Mouse (Mus musculus): ENCODE measurements around the gene Gm20696. TPM values are rescaled to one million over a fixed set of nuclear protein-coding genes. Genes with fewer than 3 reads are reported as not detected.

Gene Gm20696
- polyA plus RNA-seq, 1 experiment from 2014 or later = 6.0 TPM

GRCm38 (mm10) chr6:99285026-99285425 lies 381.6 kb downstream of the Gm20696 start:
- Histone ChIP-seq H3K36me3 (ENCODE audit: control insufficient read depth, insufficient read depth, low read length) (no peaks in the 10 kb centered on the region), H3K4me1 (replicated peaks; ENCODE audit: control insufficient read depth, insufficient read depth, low read length) (0 out of 2 replicates have a peak, but pooled peaks cover 2% of the 10 kb centered on the region), H3K27ac (ENCODE audit: low read depth, low read length) (no peak overlapping the region), H3K27me3 (ENCODE audit: control insufficient read depth, insufficient read depth, low read length) (no peaks in the 10 kb centered on the region), H3K4me2 (replicated peaks; ENCODE audit: low read depth, low read length) (no peak overlapping the region), H3K9me3 (ENCODE audit: control insufficient read depth, low read length) (no peaks in the 10 kb centered on the region), H3K4me3 (ENCODE audit: low read depth, low read length) (no peak overlapping the region), H3K9ac (ENCODE audit: low read depth, low read length) (no peak overlapping the region)
- ATAC-seq (ENCODE audit: low FRiP score) (no peak), DNase-seq (ENCODE audit: low spot score) (no peak)
- 65% methylated on average over 3 of the region's 3 CpGs for WGBS

GRCm38 (mm10) chr6:99284019-99284418 lies 382.6 kb downstream of the Gm20696 start:
- 85% methylated on average over 4 of the region's 4 CpGs for WGBS
- no peak overlapping the region for H3K4me3 ChIP-seq (ENCODE audit: low read depth, low read length)
- H3K36me3 ChIP-seq (ENCODE audit: control insufficient read depth, insufficient read depth, low read length) = no peaks in the 10 kb centered on the region
- H3K4me1 ChIP-seq (replicated peaks; ENCODE audit: control insufficient read depth, insufficient read depth, low read length) = 0 out of 2 replicates have a peak, but pooled peaks cover 2% of the 10 kb centered on the region
- H3K9ac ChIP-seq (ENCODE audit: low read depth, low read length) = no peak overlapping the region
- H3K27ac ChIP-seq (ENCODE audit: low read depth, low read length) = no peak overlapping the region
- no peaks in the 10 kb centered on the region for H3K27me3 ChIP-seq (ENCODE audit: control insufficient read depth, insufficient read depth, low read length)
- H3K4me2 ChIP-seq (replicated peaks; ENCODE audit: low read depth, low read length) = no peak overlapping the region
- H3K9me3 ChIP-seq (ENCODE audit: control insufficient read depth, low read length) = no peaks in the 10 kb centered on the region
- no peak for ATAC-seq (ENCODE audit: low FRiP score)
- DNase-seq (ENCODE audit: low spot score) = no peak

- H3K36me3 ChIP-seq (ENCODE audit: control insufficient read depth, insufficient read depth, low read length) = no peaks in the 10 kb centered on the region
- 47% methylated on average over 15 of the region's 15 CpGs for WGBS
- H3K4me3 ChIP-seq (ENCODE audit: low read depth, low read length) = no peak overlapping the region
Measured at GRCm38 (mm10) chr6:99282866-99283657, 383.5 kb downstream of the Gm20696 start.

GRCm38 (mm10) chr6:99281433-99281832 lies 385.2 kb downstream of the Gm20696 start:
- WGBS = 95% methylated on average over 9 of the region's 9 CpGs
- Histone ChIP-seq H3K9me3 (ENCODE audit: control insufficient read depth, low read length) (no peaks in the 10 kb centered on the region), H3K27me3 (ENCODE audit: control insufficient read depth, insufficient read depth, low read length) (no peaks in the 10 kb centered on the region), H3K36me3 (ENCODE audit: control insufficient read depth, insufficient read depth, low read length) (no peaks in the 10 kb centered on the region), H3K4me2 (replicated peaks; ENCODE audit: low read depth, low read length) (no peak overlapping the region), H3K4me3 (ENCODE audit: low read depth, low read length) (no peak overlapping the region), H3K27ac (ENCODE audit: low read depth, low read length) (no peak overlapping the region), H3K9ac (ENCODE audit: low read depth, low read length) (no peak overlapping the region), H3K4me1 (replicated peaks; ENCODE audit: control insufficient read depth, insufficient read depth, low read length) (0 out of 2 replicates have a peak, but pooled peaks cover 2% of the 10 kb centered on the region)
- ATAC-seq (ENCODE audit: low FRiP score) (no peak), DNase-seq (ENCODE audit: low spot score) (no peak)

More at GRCm38 (mm10) chr6:99282866-99283657, 383.5 kb downstream of the Gm20696 start:
- Histone ChIP-seq H3K9me3 (ENCODE audit: control insufficient read depth, low read length) (no peaks in the 10 kb centered on the region), H3K9ac (ENCODE audit: low read depth, low read length) (no peak overlapping the region), H3K4me2 (replicated peaks; ENCODE audit: low read depth, low read length) (no peak overlapping the region), H3K4me1 (replicated peaks; ENCODE audit: control insufficient read depth, insufficient read depth, low read length) (0 out of 2 replicates have a peak, but pooled peaks cover 2% of the 10 kb centered on the region), H3K27ac (ENCODE audit: low read depth, low read length) (no peak overlapping the region), H3K27me3 (ENCODE audit: control insufficient read depth, insufficient read depth, low read length) (no peaks in the 10 kb centered on the region)
- DNase-seq (ENCODE audit: low spot score) = peak; percentile 15
- ATAC-seq (ENCODE audit: low FRiP score) = 0 out of 2 replicates have a peak, but pooled peaks have one; percentile 19

- ATAC-seq (ENCODE audit: low FRiP score) (no peak), DNase-seq (ENCODE audit: low spot score) (no peak)
- Histone ChIP-seq H3K4me3 (ENCODE audit: low read depth, low read length) (no peak overlapping the region), H3K36me3 (ENCODE audit: control insufficient read depth, insufficient read depth, low read length) (no peaks in the 10 kb centered on the region), H3K9ac (ENCODE audit: low read depth, low read length) (no peak overlapping the region), H3K27ac (ENCODE audit: low read depth, low read length) (no peak overlapping the region), H3K4me2 (replicated peaks; ENCODE audit: low read depth, low read length) (no peak overlapping the region), H3K4me1 (replicated peaks; ENCODE audit: control insufficient read depth, insufficient read depth, low read length) (0 out of 2 replicates have a peak, but pooled peaks cover 2% of the 10 kb centered on the region), H3K9me3 (ENCODE audit: control insufficient read depth, low read length) (no peaks in the 10 kb centered on the region), H3K27me3 (ENCODE audit: control insufficient read depth, insufficient read depth, low read length) (no peaks in the 10 kb centered on the region)
- 85% methylated on average over 5 of the region's 5 CpGs for WGBS
Measured at GRCm38 (mm10) chr6:99280619-99281018, 386.0 kb downstream of the Gm20696 start.

GRCm38 (mm10) chr6:99277251-99277650 lies 389.3 kb downstream of the Gm20696 start:
- H3K4me1 ChIP-seq (replicated peaks; ENCODE audit: control insufficient read depth, insufficient read depth, low read length) = no peaks in the 10 kb centered on the region
- H3K9me3 ChIP-seq (ENCODE audit: control insufficient read depth, low read length) = no peaks in the 10 kb centered on the region
- no peak overlapping the region for H3K4me2 ChIP-seq (replicated peaks; ENCODE audit: low read depth, low read length)
- H3K9ac ChIP-seq (ENCODE audit: low read depth, low read length) = no peak overlapping the region
- H3K4me3 ChIP-seq (ENCODE audit: low read depth, low read length) = no peak overlapping the region
- ATAC-seq (ENCODE audit: low FRiP score) = no peak
- 92% methylated on average over 1 of the region's 1 CpGs for WGBS
- no peaks in the 10 kb centered on the region for H3K27me3 ChIP-seq (ENCODE audit: control insufficient read depth, insufficient read depth, low read length)
- H3K27ac ChIP-seq (ENCODE audit: low read depth, low read length) = no peak overlapping the region
- H3K36me3 ChIP-seq (ENCODE audit: control insufficient read depth, insufficient read depth, low read length) = no peaks in the 10 kb centered on the region
- no peak for DNase-seq (ENCODE audit: low spot score)

- Histone ChIP-seq H3K27ac (ENCODE audit: low read depth, low read length) (no peak overlapping the region), H3K36me3 (ENCODE audit: control insufficient read depth, insufficient read depth, low read length) (no peaks in the 10 kb centered on the region), H3K4me1 (replicated peaks; ENCODE audit: control insufficient read depth, insufficient read depth, low read length) (no peaks in the 10 kb centered on the region), H3K27me3 (ENCODE audit: control insufficient read depth, insufficient read depth, low read length) (no peaks in the 10 kb centered on the region), H3K4me3 (ENCODE audit: low read depth, low read length) (no peak overlapping the region), H3K9me3 (ENCODE audit: control insufficient read depth, low read length) (no peaks in the 10 kb centered on the region), H3K9ac (ENCODE audit: low read depth, low read length) (no peak overlapping the region), H3K4me2 (replicated peaks; ENCODE audit: low read depth, low read length) (no peak overlapping the region)
- DNase-seq (ENCODE audit: low spot score) = no peak
- 68% methylated on average over 7 of the region's 7 CpGs for WGBS
- ATAC-seq (ENCODE audit: low FRiP score) = no peak
Measured at GRCm38 (mm10) chr6:99276297-99276653, 390.3 kb downstream of the Gm20696 start.

GRCm38 (mm10) chr6:99275381-99276296 lies 391.0 kb downstream of the Gm20696 start:
- no peak for ATAC-seq (ENCODE audit: low FRiP score)
- DNase-seq (ENCODE audit: low spot score) = no peak
- H3K27me3 ChIP-seq (ENCODE audit: control insufficient read depth, insufficient read depth, low read length) = no peaks in the 10 kb centered on the region
- H3K9me3 ChIP-seq (ENCODE audit: control insufficient read depth, low read length) = no peaks in the 10 kb centered on the region
- WGBS = 65% methylated on average over 21 of the region's 21 CpGs
- H3K36me3 ChIP-seq (ENCODE audit: control insufficient read depth, insufficient read depth, low read length) = no peaks in the 10 kb centered on the region
- no peak overlapping the region for H3K4me2 ChIP-seq (replicated peaks; ENCODE audit: low read depth, low read length)
- no peak overlapping the region for H3K9ac ChIP-seq (ENCODE audit: low read depth, low read length)
- H3K27ac ChIP-seq (ENCODE audit: low read depth, low read length) = no peak overlapping the region
- no peaks in the 10 kb centered on the region for H3K4me1 ChIP-seq (replicated peaks; ENCODE audit: control insufficient read depth, insufficient read depth, low read length)
- no peak overlapping the region for H3K4me3 ChIP-seq (ENCODE audit: low read depth, low read length)
